Mouse (Mus musculus): ENCODE measurements at regions not wholly inside any gene's neighbourhood (a gene's known extent, or its start where the extent isn't known, plus 50 kb on each side); places are given as distances from the start of the nearest gene placed in this dataset.
A peak's percentile ranks its signal among the peaks of the same experiment; 100 is the strongest.

DNA sequence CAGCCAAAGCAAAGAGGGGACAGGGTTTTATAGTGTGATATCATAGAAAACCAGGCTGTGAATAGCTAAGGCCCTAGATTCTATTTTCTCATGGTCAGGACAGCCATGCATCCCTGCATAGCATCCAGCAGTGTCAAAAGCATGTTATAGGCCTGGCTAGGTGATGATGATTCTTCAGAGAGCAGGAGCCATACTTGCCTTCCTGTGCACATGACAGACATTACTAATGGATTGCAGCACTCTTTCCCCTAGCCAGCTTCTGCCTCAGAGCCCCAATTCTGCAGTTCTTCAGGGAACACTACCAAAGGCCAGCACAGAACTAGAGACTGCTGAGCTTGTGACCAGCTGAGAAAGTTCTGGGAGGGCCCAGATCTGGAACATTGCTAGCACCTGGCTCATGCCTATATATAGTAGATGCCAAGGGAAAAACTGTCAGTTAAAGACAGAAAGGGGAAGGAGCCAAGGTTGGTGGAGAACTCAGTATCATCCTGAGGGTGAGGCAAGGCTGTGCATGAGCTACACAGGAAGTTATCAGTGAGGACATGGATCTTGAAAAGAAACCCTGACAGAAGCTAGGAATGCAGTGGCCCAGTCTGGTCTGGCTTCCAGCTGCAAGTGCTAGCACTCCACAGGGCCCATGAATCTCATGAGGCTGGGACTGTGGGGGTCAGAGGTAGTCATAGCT, 95.6 kb downstream of the 1810010D01Rik start:
- Histone ChIP-seq H3K36me3 (no peaks in the 10 kb centered on the region), H3K4me3 (replicated peaks) (no peak overlapping the region), H3K4me1 (peaks cover 59% of the 10 kb centered on the region), H3K9ac (no peak overlapping the region), H3K9me3 (replicated peaks) (no peaks in the 10 kb centered on the region), H3K27ac (peak overlapping the region; percentile 96), H3K4me2 (peak overlapping the region; percentile 51; the same call in 1 of the 2 replicates), H3K27me3 (no peaks in the 10 kb centered on the region)
- no peak for ATAC-seq (replicated peaks; ENCODE audit: low FRiP score)

DNA sequence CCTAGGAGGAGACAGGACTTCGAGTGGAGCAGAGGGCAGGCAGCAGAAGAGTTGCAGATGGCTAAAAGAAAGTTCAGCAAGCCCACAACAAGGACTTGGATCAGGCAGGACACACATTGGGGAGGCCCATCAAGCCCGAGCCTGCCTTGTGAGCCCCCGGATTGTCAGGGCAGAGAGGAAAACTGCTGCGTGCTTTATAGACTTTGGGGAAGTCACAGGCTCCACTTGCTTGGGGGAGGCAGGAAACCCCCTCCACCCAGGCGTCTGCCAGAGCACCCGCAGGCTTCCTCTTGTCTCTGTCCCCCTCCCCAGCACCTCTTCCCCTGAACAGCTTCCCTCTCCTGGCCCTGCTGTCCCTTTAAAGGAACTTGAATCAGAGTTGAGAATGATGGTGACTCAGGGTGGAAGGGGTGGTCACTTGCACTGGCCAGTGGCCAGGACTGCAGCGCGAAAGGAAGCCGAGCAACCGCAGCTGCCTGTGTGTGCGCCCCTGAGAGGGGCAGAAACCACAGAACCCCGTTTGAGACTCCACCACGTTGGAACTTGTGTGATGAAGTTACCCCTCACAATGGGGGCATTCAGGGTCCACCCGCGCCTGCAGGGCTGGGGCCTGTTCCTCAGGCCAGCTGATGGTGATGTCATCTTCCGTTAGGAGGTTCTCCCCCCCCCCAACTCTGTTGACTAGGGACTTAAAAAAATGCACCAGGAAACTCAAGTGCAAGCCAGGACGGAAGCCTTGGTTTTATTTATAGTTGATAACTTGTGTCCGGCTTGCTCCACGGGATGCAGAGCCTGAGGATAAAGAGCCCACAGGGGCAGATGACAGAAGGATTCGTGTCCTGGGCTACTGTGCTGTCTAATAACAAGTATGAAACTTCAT, 96.4 kb downstream of the 1810010D01Rik start:
- ATAC-seq (replicated peaks; ENCODE audit: low FRiP score): peak; percentile 71
- Histone ChIP-seq H3K36me3 (no peaks in the 10 kb centered on the region), H3K9me3 (replicated peaks) (no peaks in the 10 kb centered on the region), H3K4me3 (replicated peaks) (peak overlapping the region; percentile 23), H3K9ac (no peak overlapping the region), H3K4me2 (peak overlapping the region; percentile 51), H3K4me1 (peaks cover 61% of the 10 kb centered on the region), H3K27ac (peak overlapping the region; percentile 96), H3K27me3 (no peaks in the 10 kb centered on the region)
- 18% methylated on average over 20 of the region's 20 CpGs for WGBS

GRCm38 (mm10) chr7:145110657-145111251, 97.2 kb downstream of the 1810010D01Rik start:
- Histone ChIP-seq H3K27me3 (no peaks in the 10 kb centered on the region), H3K36me3 (no peaks in the 10 kb centered on the region), H3K9me3 (replicated peaks) (no peaks in the 10 kb centered on the region), H3K9ac (no peak overlapping the region; the same call in 1 of the 2 replicates), H3K4me2 (peak overlapping the region; percentile 51), H3K27ac (peak overlapping the region; percentile 96), H3K4me3 (replicated peaks) (peak overlapping the region; percentile 23; the same call in 1 of the 2 replicates), H3K4me1 (peaks cover 61% of the 10 kb centered on the region)
- peak; percentile 67 for ATAC-seq (replicated peaks; ENCODE audit: low FRiP score)
- 8% methylated on average over 10 of the region's 10 CpGs for WGBS

- WGBS: 73% methylated on average over 3 of the region's 3 CpGs
- peak overlapping the region; percentile 96 for H3K27ac ChIP-seq
- no peaks in the 10 kb centered on the region for H3K27me3 ChIP-seq
Measured at GRCm38 (mm10) chr7:145110028-145110427, 97.9 kb downstream of the 1810010D01Rik start.

GRCm38 (mm10) chr7:145109471-145109870, 98.4 kb downstream of the 1810010D01Rik start:
- Histone ChIP-seq H3K9ac (no peak overlapping the region), H3K27ac (peak overlapping the region; percentile 96; the same call in 1 of the 2 replicates), H3K27me3 (no peaks in the 10 kb centered on the region), H3K4me3 (replicated peaks) (no peak overlapping the region), H3K36me3 (no peaks in the 10 kb centered on the region), H3K4me1 (peaks cover 61% of the 10 kb centered on the region), H3K4me2 (no peak overlapping the region), H3K9me3 (replicated peaks) (no peaks in the 10 kb centered on the region)
- no peak for ATAC-seq (replicated peaks; ENCODE audit: low FRiP score)
- 75% methylated on average over 4 of the region's 4 CpGs for WGBS

More at GRCm38 (mm10) chr7:145110028-145110427, 97.9 kb downstream of the 1810010D01Rik start:
- no peaks in the 10 kb centered on the region for H3K36me3 ChIP-seq
- no peaks in the 10 kb centered on the region for H3K9me3 ChIP-seq (replicated peaks)
- no peak overlapping the region for H3K4me2 ChIP-seq
- H3K9ac ChIP-seq: no peak overlapping the region
- H3K4me3 ChIP-seq (replicated peaks): no peak overlapping the region
- H3K4me1 ChIP-seq: peaks cover 61% of the 10 kb centered on the region
- ATAC-seq (replicated peaks; ENCODE audit: low FRiP score): no peak

GRCm38 (mm10) chr7:145108994-145109393, 98.9 kb downstream of the 1810010D01Rik start:
- H3K4me1 ChIP-seq: peaks cover 57% of the 10 kb centered on the region
- H3K9ac ChIP-seq: no peak overlapping the region
- no peaks in the 10 kb centered on the region for H3K27me3 ChIP-seq
- ATAC-seq (replicated peaks; ENCODE audit: low FRiP score): no peak
- no peak overlapping the region for H3K27ac ChIP-seq
- H3K9me3 ChIP-seq (replicated peaks): no peaks in the 10 kb centered on the region
- WGBS: 88% methylated on average over 3 of the region's 3 CpGs
- no peak overlapping the region for H3K4me2 ChIP-seq
- H3K4me3 ChIP-seq (replicated peaks): no peak overlapping the region
- H3K36me3 ChIP-seq: no peaks in the 10 kb centered on the region

DNA sequence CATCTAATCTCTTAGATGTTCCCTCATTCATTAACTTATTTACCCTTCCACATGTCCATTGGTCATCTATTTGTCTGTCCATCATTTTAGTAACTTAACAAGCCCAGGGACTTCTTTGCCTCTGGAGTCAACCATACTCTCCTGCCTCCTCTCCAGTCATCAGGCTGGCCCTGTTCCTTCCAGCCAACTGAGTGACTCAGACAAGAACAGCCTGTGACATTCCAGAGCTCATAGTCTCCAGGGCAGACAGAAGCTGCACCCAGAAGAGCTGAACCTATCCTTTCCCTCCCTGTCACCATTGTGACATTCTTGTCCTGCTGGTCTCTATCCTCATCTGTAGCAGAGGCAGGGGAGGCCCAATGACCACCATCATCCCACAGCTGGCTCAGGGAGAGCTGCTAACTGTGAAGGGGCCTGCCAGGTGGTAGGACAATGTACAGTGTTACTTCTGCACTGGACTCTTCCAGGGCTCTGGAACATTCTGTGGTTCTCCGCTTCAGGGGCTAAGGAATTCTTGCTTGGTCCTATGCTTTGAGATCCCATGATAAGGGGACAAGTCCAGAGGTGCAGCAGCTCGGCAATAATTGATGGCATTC, 100.2 kb downstream of the 1810010D01Rik start:
- WGBS: 83% methylated on average over 2 of the region's 2 CpGs
- H3K4me3 ChIP-seq (replicated peaks): no peak overlapping the region
- no peak overlapping the region for H3K9ac ChIP-seq
- H3K27ac ChIP-seq: no peak overlapping the region
- H3K4me2 ChIP-seq: no peak overlapping the region
- H3K4me1 ChIP-seq: peaks cover 45% of the 10 kb centered on the region
- no peaks in the 10 kb centered on the region for H3K9me3 ChIP-seq (replicated peaks)
- H3K27me3 ChIP-seq: no peaks in the 10 kb centered on the region
- no peak for ATAC-seq (replicated peaks; ENCODE audit: low FRiP score)
- no peaks in the 10 kb centered on the region for H3K36me3 ChIP-seq

DNA sequence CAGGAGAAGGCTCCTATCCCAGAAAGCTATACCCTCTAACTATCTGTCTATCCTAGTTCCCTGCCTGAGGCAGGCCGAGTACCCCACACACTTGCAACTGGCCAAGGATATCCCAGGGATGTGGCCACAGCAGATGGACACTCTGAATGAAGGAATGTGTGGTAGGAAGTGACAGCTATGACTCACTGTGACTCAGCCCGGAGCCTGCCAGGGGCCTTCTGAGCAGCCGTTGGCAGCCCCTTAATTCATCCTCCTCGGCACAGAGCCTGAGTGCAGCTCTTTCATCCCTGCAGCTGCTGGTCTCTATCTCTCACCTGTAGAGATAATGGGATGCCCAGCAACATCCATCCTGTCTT, 101.4 kb downstream of the 1810010D01Rik start:
- Histone ChIP-seq H3K9ac (no peak overlapping the region), H3K36me3 (no peaks in the 10 kb centered on the region), H3K27me3 (no peaks in the 10 kb centered on the region), H3K4me2 (no peak overlapping the region), H3K9me3 (replicated peaks) (no peaks in the 10 kb centered on the region), H3K27ac (no peak overlapping the region), H3K4me1 (peaks cover 41% of the 10 kb centered on the region), H3K4me3 (replicated peaks) (no peak overlapping the region)
- ATAC-seq (replicated peaks; ENCODE audit: low FRiP score): no peak
- WGBS: 41% methylated on average over 4 of the region's 4 CpGs

- Histone ChIP-seq H3K4me2 (no peak overlapping the region), H3K9ac (no peak overlapping the region), H3K27me3 (no peaks in the 10 kb centered on the region), H3K9me3 (replicated peaks) (no peaks in the 10 kb centered on the region), H3K4me1 (peaks cover 36% of the 10 kb centered on the region), H3K27ac (no peak overlapping the region), H3K4me3 (replicated peaks) (no peak overlapping the region), H3K36me3 (no peaks in the 10 kb centered on the region)
- WGBS: 93% methylated on average over 7 of the region's 7 CpGs
- no peak for ATAC-seq (replicated peaks; ENCODE audit: low FRiP score)
Measured at GRCm38 (mm10) chr7:145105831-145106493, 102.0 kb downstream of the 1810010D01Rik start.

DNA sequence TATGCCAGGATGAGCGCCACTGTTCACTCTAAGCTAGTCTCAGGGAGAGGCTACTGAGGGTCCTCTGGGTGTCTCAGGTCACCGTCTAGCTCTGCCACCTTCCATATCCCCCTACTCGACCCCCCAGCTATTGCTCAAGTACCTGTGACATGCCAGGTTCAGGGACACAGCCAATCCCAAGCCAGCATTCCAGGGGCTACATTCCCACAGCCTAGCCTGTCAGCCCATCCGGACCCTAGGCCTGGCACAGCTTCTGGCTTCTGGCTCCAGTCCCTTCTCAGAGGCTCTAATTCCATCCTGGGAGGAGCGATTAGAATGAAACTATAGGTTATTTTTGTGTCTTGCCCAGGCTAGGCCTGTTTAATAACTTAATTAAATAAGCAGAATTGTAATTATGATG, 105.2 kb downstream of the 1810010D01Rik start:
- H3K4me3 ChIP-seq (replicated peaks): no peak overlapping the region
- H3K27me3 ChIP-seq: no peaks in the 10 kb centered on the region
- no peak overlapping the region for H3K9ac ChIP-seq
- H3K36me3 ChIP-seq: no peaks in the 10 kb centered on the region
- WGBS: 76% methylated on average over 5 of the region's 5 CpGs
- ATAC-seq (replicated peaks; ENCODE audit: low FRiP score): no peak
- peaks cover 13% of the 10 kb centered on the region for H3K4me1 ChIP-seq
- no peak overlapping the region for H3K4me2 ChIP-seq
- H3K9me3 ChIP-seq (replicated peaks): no peaks in the 10 kb centered on the region
- H3K27ac ChIP-seq: no peak overlapping the region

DNA sequence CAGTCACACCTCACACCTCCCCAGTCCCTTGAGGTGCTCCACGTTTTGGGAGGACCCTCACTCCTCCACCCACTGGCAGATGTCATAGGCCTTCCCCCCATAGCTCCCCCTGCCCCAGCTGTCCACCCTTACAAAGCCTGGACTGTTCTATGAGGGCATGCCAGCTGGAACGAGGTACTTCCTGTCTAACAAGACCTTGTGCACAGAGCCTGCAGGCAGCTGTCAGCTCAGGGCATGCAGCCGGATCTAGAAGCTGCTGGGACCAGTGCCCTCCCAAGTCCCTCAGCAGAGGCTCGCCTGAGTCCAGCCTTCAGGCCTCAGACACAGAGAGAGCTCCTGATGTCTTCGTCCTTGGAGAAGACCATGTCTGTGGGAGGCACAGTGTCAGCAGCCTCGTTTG, 105.7 kb downstream of the 1810010D01Rik start:
- Histone ChIP-seq H3K4me2 (no peak overlapping the region), H3K4me3 (replicated peaks) (no peak overlapping the region), H3K27me3 (no peaks in the 10 kb centered on the region), H3K9ac (no peak overlapping the region), H3K27ac (no peak overlapping the region), H3K4me1 (peaks cover 13% of the 10 kb centered on the region), H3K9me3 (replicated peaks) (no peaks in the 10 kb centered on the region), H3K36me3 (no peaks in the 10 kb centered on the region)
- 33% methylated on average over 6 of the region's 6 CpGs for WGBS
- 0 out of 2 replicates have a peak, but pooled peaks have one; percentile 49 for ATAC-seq (replicated peaks; ENCODE audit: low FRiP score)
